Mouse (Mus musculus): ENCODE results near the gene Shisa5. TPM values are rescaled to one million over a fixed set of nuclear protein-coding genes. Genes with fewer than 3 reads are reported as not detected.

Gene Shisa5
- total and polyA plus RNA-seq, 3 experiments: 41.0 to 71.7 TPM; not detected in 1

- Histone ChIP-seq H3K79me2 (ENCODE audit: control insufficient read depth, insufficient read depth, low read length, poor library complexity) (no peaks in the 10 kb centered on the region), H3K9ac (ENCODE audit: control insufficient read depth, low read depth, low read length, poor library complexity, severe bottlenecking) (no peak overlapping the region), H3K36me3 (ENCODE audit: control insufficient read depth in 1 of 2, insufficient read depth in 2 of 2, low read length in 2 of 2) (peaks cover 0 to 13% of the 10 kb centered on the region in 2 experiments; a peak in 2 of 4 replicates), H3K9me3 (replicated peaks; ENCODE audit: insufficient read depth, low read length) (no peaks in the 10 kb centered on the region), H3K27me3 (ENCODE audit: control insufficient read depth in 1 of 2, insufficient read depth in 2 of 2, low read length in 2 of 2) (no peaks in the 10 kb centered on the region), H3K4me3 (ENCODE audit: control insufficient read depth in 1 of 2, insufficient read depth in 1 of 2, low read depth in 2 of 2, low read length in 2 of 2) (no peak overlapping the region), H3K27ac (ENCODE audit: control insufficient read depth, low read depth, low read length) (no peak overlapping the region), H3K4me1 (ENCODE audit: control insufficient read depth in 1 of 2, insufficient read depth in 2 of 2, low read length in 2 of 2) (peaks cover 6 to 22% of the 10 kb centered on the region in 2 experiments)
- DNase-seq (ENCODE audit: low read depth, low spot score): peak; percentile 88
- no peak for TF ChIP-seq RCOR1 (IDR thresholded peaks at IDR 0.05; ENCODE audit: low read depth, low read length)
- TF ChIP-seq RAD21 (IDR thresholded peaks at IDR 0.05; ENCODE audit: low read depth, low read length): peak; percentile 87
- TF ChIP-seq TCF12 (IDR thresholded peaks at IDR 0.05; ENCODE audit: low read depth, low read length): no peak
- TF ChIP-seq ZC3H11A (IDR thresholded peaks at IDR 0.05; ENCODE audit: low read depth, low read length): peak; percentile 61
- TF ChIP-seq BHLHE40 (IDR thresholded peaks at IDR 0.05; ENCODE audit: borderline replicate concordance, low read depth, low read length): no peak
- TF ChIP-seq SMC3 (IDR thresholded peaks at IDR 0.05; ENCODE audit: low read depth, low read length): peak; percentile 76
- TF ChIP-seq CTCF (IDR thresholded peaks at IDR 0.05 in 2 of 3, conservative IDR thresholded peaks at IDR 0.05 in 1 of 3; ENCODE audit: control insufficient read depth in 1 of 3, insufficient read depth in 1 of 3, low read depth in 2 of 3, low read length in 3 of 3, poor library complexity in 1 of 3, severe bottlenecking in 1 of 3): peak; percentile 95 to 99 (median 97)
- no peak for TF ChIP-seq EP300 (IDR thresholded peaks at IDR 0.05; ENCODE audit: low read depth in 1 of 2, low read length in 2 of 2)
- TF ChIP-seq KAT2A (conservative IDR thresholded peaks at IDR 0.05; ENCODE audit: low read depth, low read length): no peak
Observed at GRCm38 (mm10) chr9:109000726-109001125, 37.6 kb upstream of the Shisa5 start.

- H3K9me3 ChIP-seq (replicated peaks; ENCODE audit: insufficient read depth, low read length): no peaks in the 10 kb centered on the region
- DNase-seq (ENCODE audit: low read depth, low spot score): peak; percentile 66
- peaks cover 4 to 14% of the 10 kb centered on the region in 2 experiments for H3K4me1 ChIP-seq (ENCODE audit: control insufficient read depth in 1 of 2, insufficient read depth in 2 of 2, low read length in 2 of 2)
- no peak overlapping the region for H3K4me3 ChIP-seq (ENCODE audit: control insufficient read depth in 1 of 2, insufficient read depth in 1 of 2, low read depth in 2 of 2, low read length in 2 of 2)
- no peaks in the 10 kb centered on the region for H3K27me3 ChIP-seq (ENCODE audit: control insufficient read depth in 1 of 2, insufficient read depth in 2 of 2, low read length in 2 of 2)
- H3K27ac ChIP-seq (ENCODE audit: control insufficient read depth, low read depth, low read length): no peak overlapping the region
- peak; percentile 81 to 96 (median 82) for TF ChIP-seq CTCF (IDR thresholded peaks at IDR 0.05 in 2 of 3, conservative IDR thresholded peaks at IDR 0.05 in 1 of 3; ENCODE audit: control insufficient read depth in 1 of 3, insufficient read depth in 1 of 3, low read depth in 2 of 3, low read length in 3 of 3, poor library complexity in 1 of 3, severe bottlenecking in 1 of 3)
- TF ChIP-seq SIN3A (IDR thresholded peaks at IDR 0.05; ENCODE audit: low read length): peak; percentile 48
- TF ChIP-seq NELFE (IDR thresholded peaks at IDR 0.05; ENCODE audit: low read depth, low read length): no peak
- TF ChIP-seq BHLHE40 (IDR thresholded peaks at IDR 0.05; ENCODE audit: borderline replicate concordance, low read depth, low read length): no peak
- TF ChIP-seq ZC3H11A (IDR thresholded peaks at IDR 0.05; ENCODE audit: low read depth, low read length): peak; percentile 83
- peak; percentile 85 for TF ChIP-seq SMC3 (IDR thresholded peaks at IDR 0.05; ENCODE audit: low read depth, low read length)
- peak; percentile 99 for TF ChIP-seq RAD21 (IDR thresholded peaks at IDR 0.05; ENCODE audit: low read depth, low read length)
- no peak for TF ChIP-seq POLR2A (IDR thresholded peaks at IDR 0.05; ENCODE audit: control insufficient read depth in 1 of 2, insufficient read depth in 1 of 2, low read depth in 1 of 2, low read length in 2 of 2, poor library complexity in 1 of 2)
- TF ChIP-seq JUND (IDR thresholded peaks at IDR 0.05; ENCODE audit: low read depth, low read length): peak; percentile 60; the same call in 1 of the 2 replicates
- peaks cover 0 to 12% of the 10 kb centered on the region in 2 experiments; a peak in 2 of 4 replicates for H3K36me3 ChIP-seq (ENCODE audit: control insufficient read depth in 1 of 2, insufficient read depth in 2 of 2, low read length in 2 of 2)
- no peak overlapping the region for H3K9ac ChIP-seq (ENCODE audit: control insufficient read depth, low read depth, low read length, poor library complexity, severe bottlenecking)
- no peaks in the 10 kb centered on the region for H3K79me2 ChIP-seq (ENCODE audit: control insufficient read depth, insufficient read depth, low read length, poor library complexity)
Observed at GRCm38 (mm10) chr9:109003201-109003600, 35.2 kb upstream of the Shisa5 start.

All from MEL (cell line).